Mouse (Mus musculus): Measurements from ENCODE around the gene Slc32a1.

The Slc32a1 gene

DNA sequence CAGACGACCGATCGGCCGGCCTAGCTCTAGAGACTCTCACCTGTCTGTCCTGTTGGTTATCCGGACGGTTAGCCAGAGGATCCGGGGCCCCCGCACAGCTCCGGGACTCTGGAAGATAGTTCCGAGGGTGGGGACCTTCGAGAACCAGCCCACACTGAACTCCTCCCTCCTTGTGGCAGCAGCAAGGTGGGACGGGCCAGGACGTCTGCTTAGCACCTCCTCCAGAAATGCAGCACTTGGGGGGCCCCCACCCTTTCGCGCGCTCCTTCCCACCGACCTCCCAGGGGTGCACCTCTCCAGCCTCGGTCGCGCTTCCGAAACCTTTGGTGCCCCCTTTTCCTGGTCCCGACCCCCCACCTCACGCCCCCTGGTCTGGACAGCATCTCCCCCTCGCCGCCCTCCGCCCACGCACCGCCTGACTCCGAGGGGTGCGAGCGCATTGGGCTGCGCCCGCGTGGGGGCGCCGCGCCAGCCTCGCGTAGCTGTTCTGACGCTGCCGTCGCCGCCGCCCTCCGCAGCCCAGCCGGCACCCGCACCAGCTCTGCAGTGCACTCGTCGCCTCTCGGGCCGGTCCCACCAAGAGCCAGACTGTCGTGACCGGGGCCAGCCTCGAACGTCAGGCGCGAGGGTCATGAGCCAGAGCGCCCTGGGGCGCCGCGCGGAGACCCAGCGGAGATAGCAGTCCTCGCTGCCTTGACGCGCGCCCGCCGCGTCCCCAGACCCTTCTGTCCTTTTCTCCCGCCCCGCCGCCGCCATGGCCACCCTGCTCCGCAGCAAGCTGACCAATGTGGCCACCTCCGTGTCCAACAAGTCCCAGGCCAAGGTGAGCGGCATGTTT lies at the start of gene Slc32a1:
Gene Slc32a1, plus strand, starts transcription at position 280 of the 838 bp plus-strand sequence.
- no peak for DNase-seq (ENCODE audit: low read depth)

DNA sequence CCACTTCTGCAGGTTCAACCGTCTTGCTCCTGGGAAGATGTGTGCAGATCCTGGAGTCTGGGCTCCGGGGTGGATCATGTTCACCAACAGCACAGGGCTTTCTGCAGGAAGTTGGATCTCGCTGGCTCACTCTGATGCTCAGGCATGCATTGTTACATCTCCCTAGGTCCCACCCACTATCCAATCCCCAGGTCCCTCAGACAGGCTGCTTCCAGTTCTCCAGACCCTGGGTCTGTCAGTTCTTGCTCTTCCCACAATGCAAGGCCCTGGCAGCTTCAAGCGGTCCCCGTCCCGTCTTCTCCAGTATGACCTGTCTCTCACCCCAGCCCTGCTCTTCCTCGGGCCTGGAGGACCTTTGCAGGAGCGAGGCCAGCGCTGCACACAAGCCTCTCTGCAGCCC lies 49.8 kb upstream of the Slc32a1 start:
- no peak for DNase-seq (ENCODE audit: low read depth)

DNA sequence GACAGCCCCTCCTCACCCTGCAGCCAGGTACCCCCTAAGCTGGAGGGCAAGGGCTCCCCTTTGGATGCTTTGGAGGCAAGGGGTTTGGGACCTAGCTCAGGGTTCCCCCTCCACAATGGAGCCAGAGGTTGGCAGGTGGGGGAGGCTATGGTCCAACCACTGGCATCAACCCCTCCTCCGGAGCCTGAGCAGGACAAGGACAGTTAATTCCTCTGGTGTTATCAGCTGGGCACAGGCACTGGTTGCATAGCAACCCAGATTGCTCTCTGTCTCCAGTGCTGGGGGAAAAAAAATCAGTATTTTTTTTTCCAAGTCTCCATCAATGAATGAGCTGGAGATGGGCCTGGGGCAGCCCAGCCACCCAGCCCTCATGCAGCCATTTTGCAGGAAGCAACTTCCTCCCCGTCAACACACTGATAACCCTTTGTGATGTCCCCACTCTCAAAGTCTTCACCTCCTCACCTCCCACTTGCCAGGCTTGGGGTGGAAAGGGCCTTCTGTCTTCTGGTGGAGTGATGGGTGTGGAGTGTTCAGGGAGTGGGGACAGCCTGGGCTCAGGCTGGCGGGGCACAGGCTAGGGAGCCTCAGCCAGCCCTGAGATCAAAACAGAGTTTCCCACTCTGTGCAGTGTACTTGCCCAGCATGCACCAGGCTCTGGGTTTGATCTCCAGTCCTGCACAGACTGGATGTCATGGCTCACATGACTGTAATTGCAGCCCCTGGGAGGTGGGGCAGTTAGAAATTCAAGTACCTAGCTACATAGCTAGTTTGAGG lies 49.0 kb upstream of the Slc32a1 start:
- DNase-seq (ENCODE audit: low read depth) = no peak

DNA sequence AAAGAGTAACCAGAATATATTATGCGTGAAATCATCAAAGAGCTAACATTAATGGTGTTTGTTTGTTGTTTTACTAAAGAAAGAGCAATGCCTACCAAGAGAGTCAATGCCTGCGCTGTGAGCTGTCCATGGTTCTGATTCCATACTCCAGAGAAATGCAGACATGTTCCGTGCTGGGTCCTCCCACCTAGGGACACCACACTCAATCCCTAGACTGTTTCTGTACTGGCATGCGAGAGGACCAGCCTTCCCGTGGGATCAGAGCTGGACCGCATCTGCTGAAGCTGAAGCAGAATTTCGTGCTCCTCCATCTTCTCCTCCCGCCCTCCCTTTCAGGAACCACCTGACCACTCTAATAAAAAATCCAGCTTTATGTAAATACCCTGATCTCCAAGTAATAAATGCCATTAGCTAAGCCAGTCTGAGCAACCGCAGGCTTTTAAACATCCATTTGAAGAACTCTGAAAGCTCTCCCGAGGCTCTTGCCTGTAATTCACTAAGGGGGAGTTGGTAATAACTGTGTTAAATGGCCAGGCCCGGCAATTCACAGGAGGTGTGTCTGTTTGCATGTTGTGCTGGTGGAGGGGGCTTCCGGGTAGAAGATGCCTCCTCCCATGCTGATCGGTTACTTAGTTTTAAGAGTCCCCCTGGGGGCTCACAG lies 40.0 kb upstream of the Slc32a1 start:
- DNase-seq (ENCODE audit: low read depth) = peak; percentile 40

DNA sequence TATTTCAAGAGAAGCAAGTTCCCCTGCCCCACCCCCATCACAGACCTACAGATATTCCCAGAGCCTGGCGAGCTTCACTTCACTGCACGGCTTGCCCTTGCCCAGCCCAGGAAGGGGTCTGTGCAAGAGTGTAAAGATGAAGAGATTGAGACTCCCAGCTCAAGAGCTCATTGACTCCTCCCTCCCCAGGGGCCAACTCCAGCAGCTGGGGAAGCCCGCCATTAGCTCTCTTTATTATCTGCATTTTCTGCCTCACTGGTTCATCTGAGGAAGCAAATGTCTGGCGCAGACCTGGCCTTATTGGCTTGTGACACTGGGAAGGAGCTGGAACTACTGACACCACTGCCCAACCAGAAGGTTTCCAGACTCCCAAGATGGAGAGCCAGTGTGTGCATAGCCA lies 30.6 kb upstream of the Slc32a1 start:
- DNase-seq (ENCODE audit: low read depth) = no peak

DNA sequence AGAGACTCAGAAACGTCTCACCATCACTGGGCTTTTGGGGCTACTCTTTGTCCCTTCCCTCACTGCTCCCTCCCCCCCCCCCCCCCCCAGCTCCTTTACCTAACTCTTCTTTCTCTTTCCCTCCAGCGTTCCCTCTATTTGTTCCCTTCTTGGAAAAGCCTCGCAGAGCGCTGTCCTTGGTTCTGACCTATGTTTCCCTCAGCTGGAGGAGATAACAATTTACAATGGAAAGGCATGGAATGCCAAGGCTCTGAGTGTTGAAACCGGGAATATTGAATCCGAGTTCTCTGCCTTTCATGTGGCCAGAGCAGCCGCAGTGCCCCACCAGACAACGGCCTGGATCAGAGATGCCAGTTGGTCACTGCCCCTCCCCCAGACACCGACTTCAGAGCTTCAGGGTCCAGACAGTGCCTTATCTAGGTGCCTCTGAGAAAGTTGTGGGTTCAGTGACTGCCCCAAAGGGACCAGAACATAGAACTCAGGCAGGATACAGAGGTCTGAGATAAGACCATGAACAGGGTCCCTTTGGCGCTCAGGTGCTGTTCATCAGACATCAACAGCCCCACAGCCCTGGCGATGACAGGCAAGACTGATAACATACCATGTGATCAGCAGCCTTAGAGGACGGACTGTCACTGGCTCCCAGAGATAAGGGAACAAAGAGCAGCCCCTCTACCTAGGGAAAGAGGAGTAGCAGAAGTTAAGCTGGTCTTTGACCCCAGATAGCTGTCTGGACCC lies 25.8 kb upstream of the Slc32a1 start:
- peak; percentile 16 for DNase-seq (ENCODE audit: low read depth)

DNA sequence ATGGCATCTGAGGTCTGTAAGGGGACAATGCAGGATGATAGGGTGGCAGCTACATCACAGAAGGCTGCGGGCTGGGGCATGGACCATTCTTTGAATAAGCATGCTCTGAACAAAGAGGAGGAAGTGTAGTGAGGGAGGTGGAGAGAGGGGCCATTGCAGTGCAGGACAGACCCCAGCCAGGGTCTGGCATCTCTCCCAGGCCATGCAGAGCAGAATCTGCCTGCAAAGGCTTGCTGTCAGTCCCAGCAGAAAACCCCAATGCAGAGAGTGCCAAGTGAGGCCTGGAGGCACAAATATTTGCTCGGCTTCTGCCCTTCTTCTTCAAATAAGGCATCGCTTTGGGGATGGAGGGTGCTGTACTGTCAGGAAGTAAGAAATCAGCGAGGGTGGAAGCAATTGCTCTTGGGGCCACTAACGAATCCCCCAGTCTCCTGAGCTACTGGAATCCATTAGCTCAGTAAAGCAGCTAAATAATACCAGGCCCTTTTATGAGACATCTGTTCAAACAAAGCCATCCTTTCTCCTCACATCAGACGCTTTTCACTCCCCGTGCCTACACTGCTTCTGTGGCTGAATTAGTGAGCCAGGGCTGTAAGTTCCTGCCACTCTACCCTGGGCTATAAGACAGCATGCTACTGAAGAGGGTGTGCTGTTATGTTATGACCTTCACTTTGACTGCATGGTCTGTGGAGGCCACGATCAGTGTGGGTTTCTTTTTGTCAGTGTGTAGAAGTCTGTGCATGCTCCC lies 21.9 kb upstream of the Slc32a1 start:
- no peak for DNase-seq (ENCODE audit: low read depth)

DNA sequence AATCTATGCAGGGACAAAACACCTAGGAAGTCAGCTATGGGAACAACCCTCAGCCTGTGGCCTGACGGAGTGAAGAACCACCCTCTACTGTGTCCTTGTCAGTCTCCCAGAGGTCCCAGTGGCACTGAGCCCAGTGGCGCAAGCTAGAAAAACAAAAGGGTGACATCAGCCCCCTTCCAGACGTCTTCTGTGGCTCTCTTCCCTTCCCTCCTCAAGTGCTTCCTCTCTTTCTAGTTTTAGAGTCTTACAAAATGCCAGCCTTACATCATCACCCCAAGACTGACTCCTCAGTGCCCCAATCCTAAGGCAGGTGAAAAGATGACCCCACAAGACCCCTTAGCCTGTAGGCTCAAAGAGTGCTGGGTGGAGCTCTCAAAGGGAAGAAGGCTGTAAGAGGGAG lies 20.1 kb upstream of the Slc32a1 start:
- DNase-seq (ENCODE audit: low read depth) = no peak

DNA sequence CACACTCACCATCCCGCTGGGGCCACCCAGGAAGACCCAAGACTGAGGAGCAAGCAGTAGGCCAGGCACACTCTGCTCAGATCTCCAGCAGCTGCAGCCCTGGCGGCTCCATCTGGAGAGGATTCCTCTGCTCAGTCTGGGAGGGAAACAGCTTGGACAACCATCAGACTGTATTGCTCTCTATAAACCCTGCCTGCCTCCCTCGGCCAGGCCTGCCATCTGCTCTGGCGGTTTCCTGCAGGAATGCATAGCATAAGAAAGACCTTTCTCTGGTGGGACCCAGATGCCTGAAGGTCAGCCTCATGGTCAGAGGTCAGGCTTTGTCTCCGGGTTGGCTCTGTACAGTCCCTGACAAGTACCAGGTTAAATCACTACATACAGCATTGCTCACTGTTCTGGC lies 19.3 kb upstream of the Slc32a1 start:
- DNase-seq (ENCODE audit: low read depth) = no peak

DNA sequence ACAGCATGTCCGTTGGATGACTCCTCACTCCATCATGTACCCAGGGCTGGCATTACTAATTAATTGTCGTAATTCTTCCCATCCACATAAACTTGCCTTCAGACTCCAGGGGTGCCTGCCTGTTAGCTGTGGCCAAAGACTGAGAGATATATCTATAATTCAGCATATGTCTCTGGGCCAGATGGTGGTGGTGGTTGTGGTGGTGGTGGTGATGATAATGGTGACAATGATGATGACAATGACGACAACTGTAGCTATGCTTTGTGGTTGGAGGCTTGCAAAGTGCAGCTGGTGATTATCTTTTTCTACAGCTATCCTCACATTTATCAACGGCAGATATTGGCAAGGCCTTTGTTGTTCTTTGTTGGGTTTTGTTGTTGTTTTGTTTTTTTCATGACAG lies 17.2 kb upstream of the Slc32a1 start:
- no peak for DNase-seq (ENCODE audit: low read depth)

DNA sequence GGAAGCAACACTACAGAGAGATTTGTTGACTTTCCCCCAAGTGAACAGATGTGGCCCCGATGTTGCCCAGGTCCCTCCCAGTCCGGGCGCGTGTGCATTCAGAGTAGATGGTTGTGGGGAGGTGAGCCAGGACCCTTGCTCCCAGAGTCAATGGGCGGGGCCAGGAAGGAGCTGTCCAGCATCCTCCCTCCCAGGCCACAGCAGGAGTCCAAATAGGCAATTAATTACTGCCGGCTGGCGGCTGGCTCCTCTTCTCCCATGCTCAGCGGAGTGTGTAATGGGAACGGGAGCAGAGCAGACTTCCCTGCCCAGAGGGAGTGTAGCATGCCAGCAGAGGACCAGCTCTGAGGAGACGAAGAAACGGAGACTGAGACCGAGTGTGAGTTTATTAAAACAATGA lies 15.5 kb upstream of the Slc32a1 start:
- DNase-seq (ENCODE audit: low read depth) = no peak

DNA sequence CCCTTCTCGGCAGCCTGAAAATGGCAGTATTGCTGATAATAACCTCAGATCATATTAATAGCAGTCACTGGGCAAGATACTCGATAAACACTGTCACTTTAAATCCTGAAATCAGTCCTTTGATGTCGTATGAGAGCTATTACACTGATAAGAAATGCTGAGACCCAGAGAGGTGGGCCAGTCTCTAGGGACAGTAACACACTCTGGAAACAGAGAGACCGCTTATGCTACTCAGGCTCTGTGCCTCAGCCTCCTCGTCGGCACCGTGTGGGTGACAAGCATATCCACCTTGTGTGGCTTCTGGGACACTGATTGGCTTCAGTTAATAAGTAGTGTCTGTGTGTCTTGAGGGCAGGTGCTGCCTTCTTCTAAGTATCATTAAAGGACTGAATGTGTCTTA lies 15.0 kb upstream of the Slc32a1 start:
- DNase-seq (ENCODE audit: low read depth) = no peak

DNA sequence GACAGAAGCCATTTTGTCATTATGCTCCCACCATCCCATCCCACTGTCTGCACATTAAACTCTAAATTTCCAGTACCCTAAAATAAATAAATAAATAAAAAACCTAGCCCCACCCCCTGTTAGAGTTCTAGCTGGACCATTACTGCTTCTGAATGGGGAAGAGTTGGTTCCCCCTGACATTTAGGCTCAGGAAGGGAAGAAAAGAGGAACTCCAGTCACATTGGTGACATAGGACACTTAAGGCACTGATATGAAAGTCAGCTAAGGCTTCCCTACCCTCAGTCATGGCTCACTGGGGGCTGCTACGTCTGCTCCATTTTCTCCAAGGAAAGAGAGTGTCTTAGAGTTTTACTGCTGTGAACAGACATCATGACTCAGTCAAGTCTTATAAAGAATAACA lies 13.8 kb upstream of the Slc32a1 start:
- no peak for DNase-seq (ENCODE audit: low read depth)

DNA sequence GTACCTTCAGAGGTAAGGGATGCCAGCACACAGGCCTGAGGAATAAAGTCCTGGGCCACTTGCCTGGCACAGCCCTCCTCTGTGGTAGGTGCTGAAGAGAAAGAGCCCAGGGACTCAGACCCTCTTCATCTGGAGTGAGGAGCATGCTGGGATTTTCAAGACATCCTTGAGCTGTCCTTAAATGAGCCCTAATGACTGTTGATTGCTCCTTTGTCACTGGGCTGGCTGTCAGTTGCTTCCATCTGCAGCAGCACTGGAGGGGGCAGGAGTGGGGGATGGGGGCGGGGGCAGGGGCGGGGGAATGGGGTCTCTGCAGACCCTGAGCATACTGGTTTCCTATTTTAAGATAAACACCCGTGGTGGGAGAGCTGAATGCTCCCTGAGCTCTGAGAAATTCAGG lies 10.1 kb upstream of the Slc32a1 start:
- no peak for DNase-seq (ENCODE audit: low read depth)

DNA sequence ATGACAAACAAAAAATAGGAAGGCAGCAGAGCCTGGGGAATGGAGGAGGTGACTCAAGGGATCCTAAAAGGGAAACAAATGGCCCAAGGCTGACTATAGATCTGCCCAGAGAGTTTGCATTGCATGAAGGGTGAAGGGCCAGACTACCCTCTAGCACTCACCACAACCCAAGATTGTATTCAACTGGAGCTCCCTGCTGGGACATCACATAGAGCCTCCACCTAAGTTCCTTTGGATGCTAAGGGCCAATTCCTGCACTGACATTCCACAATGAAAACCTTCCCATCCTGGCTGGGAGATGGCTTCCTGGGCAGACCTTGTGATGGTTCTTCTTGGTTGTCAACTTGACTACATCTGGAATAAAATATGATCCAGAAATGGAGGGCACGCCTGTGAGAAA lies 9.2 kb upstream of the Slc32a1 start:
- DNase-seq (ENCODE audit: low read depth) = no peak

DNA sequence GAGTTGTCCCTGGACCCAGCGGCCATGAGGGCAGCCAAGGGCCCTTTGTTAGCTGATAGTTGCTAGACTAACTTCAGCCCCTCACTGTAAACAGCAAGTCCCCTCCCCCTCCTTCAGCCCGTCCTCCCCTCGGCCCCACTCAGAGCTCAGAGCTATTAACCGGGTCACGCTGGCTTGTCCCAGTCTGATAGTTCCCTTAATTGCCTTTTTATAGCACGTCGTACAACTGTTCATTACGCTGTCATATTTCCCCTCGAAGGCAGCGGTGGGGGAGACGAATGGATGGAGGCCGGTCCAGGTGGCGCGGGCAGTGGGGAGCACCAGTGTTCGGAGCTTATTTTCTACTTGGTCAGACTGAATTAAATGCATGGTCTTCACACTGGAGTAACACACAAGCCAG lies 7.9 kb upstream of the Slc32a1 start:
- no peak for DNase-seq (ENCODE audit: low read depth)

DNA sequence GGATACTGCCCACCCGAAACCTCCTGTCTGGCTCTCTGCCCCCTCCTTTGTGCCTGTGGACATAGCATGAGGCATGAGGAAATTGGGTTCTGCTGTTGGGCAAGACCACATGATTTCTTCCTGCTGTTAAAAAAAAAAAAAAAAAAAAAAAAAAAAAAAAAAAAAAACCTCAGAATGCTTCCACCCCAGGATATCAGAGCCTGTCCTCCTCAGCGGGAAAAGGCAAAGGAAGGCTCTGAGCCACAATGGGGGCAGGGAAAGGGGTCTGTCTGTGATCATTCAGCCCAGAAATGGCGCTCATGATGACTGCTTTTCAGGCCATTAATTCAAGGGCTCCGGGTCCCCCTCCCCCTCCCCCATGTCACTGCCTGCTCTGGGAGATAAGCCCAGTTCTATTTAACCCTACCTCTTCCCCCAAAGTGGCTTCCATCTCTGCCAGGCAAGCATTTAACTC lies 4.0 kb upstream of the Slc32a1 start:
- no peak for DNase-seq (ENCODE audit: low read depth)

DNA sequence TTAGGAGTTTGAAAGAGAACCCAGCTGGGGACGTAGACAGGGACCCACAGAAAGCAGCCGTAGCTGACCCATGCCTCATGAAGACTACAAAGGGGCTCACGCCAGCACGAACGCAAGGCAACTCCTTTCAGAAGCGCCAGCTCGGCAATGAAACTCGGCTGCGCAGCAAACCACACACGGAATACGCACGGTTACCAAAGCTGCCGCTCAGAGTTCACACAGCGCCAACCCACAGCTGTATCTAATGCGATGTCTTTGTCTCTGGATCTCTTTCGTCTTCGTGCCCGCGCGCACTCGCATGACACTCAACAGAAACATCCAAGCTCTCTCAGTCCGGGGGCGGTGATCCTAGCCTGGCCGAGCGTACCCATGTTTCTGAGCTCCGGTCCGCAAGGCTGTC lies 886 bp upstream of the Slc32a1 start:
- no peak for DNase-seq (ENCODE audit: low read depth)

DNA sequence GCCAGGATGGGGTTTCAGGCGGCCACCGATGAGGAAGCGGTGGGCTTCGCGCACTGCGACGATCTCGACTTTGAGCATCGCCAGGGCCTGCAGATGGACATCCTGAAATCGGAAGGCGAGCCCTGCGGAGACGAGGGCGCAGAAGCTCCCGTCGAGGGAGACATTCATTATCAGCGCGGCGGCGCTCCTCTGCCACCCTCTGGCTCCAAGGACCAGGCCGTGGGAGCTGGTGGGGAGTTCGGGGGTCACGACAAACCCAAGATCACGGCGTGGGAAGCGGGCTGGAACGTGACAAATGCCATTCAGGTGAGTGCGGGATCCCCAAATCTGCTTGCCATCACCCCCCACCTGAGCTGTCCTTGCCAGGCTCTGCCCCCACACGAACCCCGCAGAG lies 756 bp downstream of the Slc32a1 start:
- DNase-seq (ENCODE audit: low read depth) = no peak

DNA sequence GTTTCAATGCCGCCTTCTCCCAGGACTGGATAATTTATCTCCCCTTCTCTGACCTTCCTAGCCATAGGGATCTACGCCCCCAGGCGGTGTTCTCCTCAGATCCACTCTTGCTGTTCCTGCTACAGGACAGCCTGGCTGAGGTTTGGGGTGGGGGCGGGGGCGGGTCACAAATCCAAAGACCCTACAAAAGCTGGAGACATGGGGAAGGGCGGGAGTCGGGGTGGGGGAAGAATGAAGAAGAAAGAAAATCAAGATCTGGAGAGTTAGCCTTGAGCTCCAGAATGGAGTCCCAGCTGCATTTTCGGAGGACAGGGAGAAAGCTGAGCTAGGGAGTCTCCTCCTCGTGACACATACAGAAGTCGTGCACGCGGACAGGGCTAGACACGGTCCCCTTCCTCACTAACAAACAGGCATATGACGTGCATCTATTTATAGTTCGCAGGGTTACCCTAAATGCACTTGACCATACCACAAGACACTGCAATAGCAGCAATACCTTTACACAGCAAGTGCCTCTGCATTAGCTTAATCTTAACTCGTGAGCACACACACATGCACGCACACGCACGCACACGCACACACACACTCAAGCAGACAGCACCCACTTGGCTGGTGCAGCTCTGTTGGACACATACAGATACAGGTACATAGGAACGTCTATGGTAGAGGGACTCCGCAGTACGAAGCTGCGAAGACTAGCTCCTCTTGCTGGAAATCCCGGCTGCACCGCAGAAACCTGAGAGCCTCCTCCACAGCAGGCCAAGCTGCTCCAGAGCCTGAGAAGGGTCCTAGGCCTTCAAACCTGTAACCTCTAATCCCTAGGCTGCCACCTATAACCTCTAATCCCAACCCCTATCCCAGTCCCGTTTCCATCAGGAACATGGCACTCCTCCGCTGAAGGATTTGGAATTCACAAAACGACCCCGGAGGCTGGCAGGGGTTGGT lies 1.4 kb downstream of the Slc32a1 start:
- DNase-seq (ENCODE audit: low read depth) = no peak
